Comparison of ENCODE assay signal across 10 mouse cellular contexts in the genomic region with DNA sequence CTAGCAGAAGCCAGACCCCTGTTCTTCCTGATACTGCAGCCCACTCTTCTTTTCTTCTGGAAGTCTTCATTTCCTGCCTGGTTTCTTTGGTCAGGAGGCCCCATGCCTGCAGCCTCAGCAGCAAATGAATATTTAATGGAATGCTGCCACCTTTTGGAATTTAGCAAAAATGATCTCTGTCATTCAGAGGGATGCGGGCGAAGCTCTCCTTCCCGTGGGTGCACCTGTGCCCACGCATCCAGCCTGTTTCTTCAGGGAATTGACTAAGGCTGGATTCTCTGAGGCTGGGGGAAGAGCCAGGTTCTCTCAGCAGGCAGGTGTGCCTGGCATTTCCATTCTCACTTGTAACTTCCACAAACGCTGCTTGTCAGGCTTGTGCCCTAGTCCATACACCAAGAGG.
A peak's percentile ranks its signal among the peaks of the same experiment; 100 is the strongest.
DNase-seq lines count a peak whose midpoint lies in the region; ATAC-seq and TF ChIP-seq lines count a peak whose summit lies in the region.
"Had no signal": no experiment of that assay in that cellular context is flagged by ENCODE, and none has a peak within 500 bp of the region (broad histone marks: within the 10 kb centered on the region; RNA-seq: fewer than 3 reads in every experiment).

No protein-coding gene starts in this region.

- H3K4me1 ChIP-seq in lung, embryonic 14.5 days (ENCODE audit: insufficient read depth), result no peaks in the 10 kb centered on the region
- no peaks in the 10 kb centered on the region for H3K4me1 ChIP-seq in small intestine, adult 2 months (ENCODE audit: control insufficient read depth, insufficient read depth, insufficient read length, low read length)

- peak; percentile 5 for DNase-seq in cerebellum, adult 9-10 months
- no peak for DNase-seq in cerebellum, adult 8-10 months
- DNase-seq in lung, embryonic 14.5 days, result peak; percentile 62
- no peak for DNase-seq in lung, postnatal 10 days
- DNase-seq in layer of hippocampus, adult 2 months (ENCODE audit: low spot score in 2 of 2), result peak; percentile 54 to 72
- no peak for DNase-seq in c-Kit-positive CD71-positive TER-119-positive erythroid progenitor cells, embryonic 14.5 days (ENCODE audit: low spot score)
- DNase-seq in heart, adult 9 months (ENCODE audit: low spot score in 2 of 2), result no peak
- DNase-seq: heart, adult 2 months had no signal

- peak; percentile 48 for TF ChIP-seq CTCF in lung, embryonic 14.5 days (IDR thresholded peaks at IDR 0.05; ENCODE audit: low read depth)
- TF ChIP-seq CTCF in layer of hippocampus, adult 2 months (conservative IDR thresholded peaks at IDR 0.05), result peak; percentile 79
- TF ChIP-seq CTCF in small intestine, adult 2 months (IDR thresholded peaks at IDR 0.05; ENCODE audit: extremely low read depth, insufficient read length, insufficient replicate concordance, low read depth, low read length), result peak; percentile 23; the same call in 1 of the 2 replicates

- WGBS in lung, embryonic 14.5 days, result 40% methylated on average over 5 of the region's 5 CpGs
- 24% methylated on average over 5 of the region's 5 CpGs for WGBS in small intestine, adult 2 months

- H3K36me3 ChIP-seq in lung, embryonic 14.5 days (ENCODE audit: insufficient read depth), result no peaks in the 10 kb centered on the region
- no peaks in the 10 kb centered on the region for H3K36me3 ChIP-seq in small intestine, adult 2 months (ENCODE audit: control insufficient read depth, insufficient read depth, low read length)
- H3K36me3 ChIP-seq: embryonic facial prominence, embryonic 13.5 days had no signal

- H3K4me2 ChIP-seq in lung, embryonic 14.5 days, result no peak overlapping the region
- H3K4me2 ChIP-seq: embryonic facial prominence, embryonic 13.5 days had no signal

- H3K9me3 ChIP-seq in lung, embryonic 14.5 days (ENCODE audit: low read depth, low read length), result no peaks in the 10 kb centered on the region
- H3K9me3 ChIP-seq: embryonic facial prominence, embryonic 13.5 days had no signal

- no peak overlapping the region for H3K4me3 ChIP-seq in lung, embryonic 14.5 days (ENCODE audit: low read depth, low read length)
- H3K4me3 ChIP-seq in layer of hippocampus, adult 2 months, result no peak overlapping the region
- peak overlapping the region; percentile 19; the same call in 1 of the 2 replicates for H3K4me3 ChIP-seq in small intestine, adult 2 months (ENCODE audit: low read depth, low read length)
- H3K4me3 ChIP-seq: embryonic facial prominence, embryonic 13.5 days; heart, adult 2 months had no signal

- H3K27me3 ChIP-seq in lung, embryonic 14.5 days (ENCODE audit: insufficient read depth, low read length), result no peaks in the 10 kb centered on the region
- no peaks in the 10 kb centered on the region for H3K27me3 ChIP-seq in small intestine, adult 2 months (ENCODE audit: control insufficient read depth, insufficient read depth, low read length)

- no peak for ATAC-seq in lung, embryonic 14.5 days (ENCODE audit: insufficient read depth)

- no peak overlapping the region for H3K9ac ChIP-seq in lung, embryonic 14.5 days
- H3K9ac ChIP-seq: embryonic facial prominence, embryonic 13.5 days had no signal

- H3K27ac ChIP-seq in lung, embryonic 14.5 days (ENCODE audit: low read depth), result no peak overlapping the region
- no peak overlapping the region for H3K27ac ChIP-seq in layer of hippocampus, adult 2 months
- no peak overlapping the region for H3K27ac ChIP-seq in small intestine, adult 2 months (ENCODE audit: insufficient read depth, low read depth, low read length)
- H3K27ac ChIP-seq: embryonic facial prominence, embryonic 13.5 days; heart, adult 2 months had no signal

- no peak for TF ChIP-seq POLR2A in small intestine, adult 2 months (IDR thresholded peaks at IDR 0.05; ENCODE audit: low read depth, low read length)

Comparison
In these comparisons a context has a peak if more than half of its experiments do, and no peak if none do; other contexts are left out.
1. DNase-seq: peak in cerebellum, adult 9-10 months (single experiment), lung, embryonic 14.5 days (single experiment) and layer of hippocampus, adult 2 months (2 of 2); none in cerebellum, adult 8-10 months (single experiment), lung, postnatal 10 days (single experiment), c-Kit-positive CD71-positive TER-119-positive erythroid progenitor cells, embryonic 14.5 days (single experiment) and heart, adult 9 months (0 of 2).
2. CTCF ChIP-seq: peak in every context shown above with its lines; median percentile 79 in layer of hippocampus, adult 2 months; 48 in lung, embryonic 14.5 days; 23 in small intestine, adult 2 months.